In genomic region chr2:37823826-37824225, GRCm38 (mm10) we compare ENCODE assay signal across 23 mouse cellular contexts. TPM values are rescaled to one million over a fixed set of nuclear protein-coding genes. Genes with fewer than 3 reads are reported as not detected.
A peak's percentile ranks its signal among the peaks of the same experiment; 100 is the strongest.
DNase-seq lines count a peak whose midpoint lies in the region; ATAC-seq and TF ChIP-seq lines count a peak whose summit lies in the region.
"Had no signal": no experiment of that assay in that cellular context is flagged by ENCODE, and none has a peak within 500 bp of the region (broad histone marks: within the 10 kb centered on the region; RNA-seq: fewer than 3 reads in every experiment).

No protein-coding gene starts in this region.

- TF ChIP-seq POLR2A in liver, adult 2 months (IDR thresholded peaks at IDR 0.05; ENCODE audit: extremely low read depth, insufficient read depth, low read length), result no peak

- TF ChIP-seq CTCF in liver, adult 2 months (IDR thresholded peaks at IDR 0.05; ENCODE audit: low read depth, low read length), result no peak

- no peak overlapping the region for H3K9ac ChIP-seq in kidney, embryonic 16.5 days (replicated peaks; ENCODE audit: low read length)
- no peak overlapping the region for H3K9ac ChIP-seq in liver, adult 2 months (ENCODE audit: low read depth, low read length)
- H3K9ac ChIP-seq: embryonic facial prominence, embryonic 13.5 days; forebrain, embryonic 12.5 days; heart, embryonic 15.5 days; hindbrain, embryonic 13.5 days had no signal

- DNase-seq in kidney, adult 11 months, result peak; percentile 40
- peak; percentile 36 for DNase-seq in liver, adult 2 months (ENCODE audit: extremely low read depth, low read depth, low spot score)
- no peak for DNase-seq in liver
- DNase-seq in kidney, adult 9 months, result peak; percentile 62
- peak; percentile 70 to 72 for DNase-seq in kidney, postnatal 25 days
- DNase-seq in heart, embryonic 10.5 days (ENCODE audit: low spot score), result no peak
- DNase-seq in spleen, postnatal 10 days (ENCODE audit: low spot score in 2 of 2), result no peak
- DNase-seq: adrenal gland, adult 2 months; adrenal gland, postnatal 25 days; gastrocnemius, postnatal 10 days; heart, adult 18-20 months; heart, postnatal 14 days had no signal

- WGBS in kidney, embryonic 16.5 days, result 76% methylated on average over 2 of the region's 2 CpGs
- 39% methylated on average over 2 of the region's 2 CpGs for WGBS in liver, adult 2 months
- WGBS in heart, embryonic 10.5 days, result 87% methylated on average over 2 of the region's 2 CpGs

- H3K4me2 ChIP-seq in kidney, embryonic 16.5 days (replicated peaks; ENCODE audit: low read depth, low read length), result no peak overlapping the region
- H3K4me2 ChIP-seq: embryonic facial prominence, embryonic 13.5 days; forebrain, embryonic 12.5 days; heart, embryonic 11.5 days; heart, embryonic 15.5 days; hindbrain, embryonic 13.5 days had no signal

- H3K27ac ChIP-seq in kidney, embryonic 16.5 days (ENCODE audit: low read length), result no peak overlapping the region
- H3K27ac ChIP-seq in liver, adult 2 months (replicated peaks; ENCODE audit: insufficient read depth, low read depth, low read length), result no peak overlapping the region
- H3K27ac ChIP-seq in heart, embryonic 10.5 days, result no peak overlapping the region
- H3K27ac ChIP-seq: embryonic facial prominence, embryonic 13.5 days; forebrain, embryonic 12.5 days; heart, embryonic 15.5 days had no signal

- no peak for ATAC-seq in kidney, embryonic 16.5 days (ENCODE audit: low FRiP score, low TSS enrichment)
- ATAC-seq: activated CD4-positive, CD25-positive, alpha-beta regulatory T cell, adult 4 months; forebrain, embryonic 16.5 days; Patski had no signal

- H3K36me3 ChIP-seq in kidney, embryonic 16.5 days (ENCODE audit: insufficient read depth, low read length), result no peaks in the 10 kb centered on the region
- no peaks in the 10 kb centered on the region; the same call in 1 of the 2 replicates for H3K36me3 ChIP-seq in liver, adult 2 months (ENCODE audit: control insufficient read depth, insufficient read depth, low read length)
- H3K36me3 ChIP-seq in heart, embryonic 10.5 days, result no peaks in the 10 kb centered on the region
- H3K36me3 ChIP-seq: embryonic facial prominence, embryonic 13.5 days; forebrain, embryonic 12.5 days; heart, embryonic 15.5 days; hindbrain, embryonic 13.5 days had no signal

- H3K79me2 ChIP-seq in liver, adult 2 months (ENCODE audit: control insufficient read depth, insufficient read depth, low read length), result no peaks in the 10 kb centered on the region

- H3K4me1 ChIP-seq in kidney, embryonic 16.5 days (ENCODE audit: insufficient read depth, low read length), result peaks cover 13% of the 10 kb centered on the region; the same call in 1 of the 2 replicates
- no peaks in the 10 kb centered on the region for H3K4me1 ChIP-seq in liver, adult 2 months (ENCODE audit: control insufficient read depth, insufficient read depth, low read length)
- peaks cover 8% of the 10 kb centered on the region; the same call in 1 of the 2 replicates for H3K4me1 ChIP-seq in heart, embryonic 10.5 days

- no peak overlapping the region for H3K4me3 ChIP-seq in kidney, embryonic 16.5 days (ENCODE audit: low read length)
- no peak overlapping the region for H3K4me3 ChIP-seq in liver, adult 2 months (ENCODE audit: insufficient read depth, low read depth, low read length)
- no peak overlapping the region for H3K4me3 ChIP-seq in heart, embryonic 10.5 days
- H3K4me3 ChIP-seq: embryonic facial prominence, embryonic 13.5 days; forebrain, embryonic 12.5 days; heart, embryonic 15.5 days; hindbrain, embryonic 13.5 days had no signal

- H3K27me3 ChIP-seq in kidney, embryonic 16.5 days (ENCODE audit: insufficient read depth, low read length), result no peaks in the 10 kb centered on the region
- H3K27me3 ChIP-seq in liver, adult 2 months (ENCODE audit: control insufficient read depth, insufficient read depth, low read length), result no peaks in the 10 kb centered on the region
- H3K27me3 ChIP-seq in heart, embryonic 10.5 days (ENCODE audit: insufficient read depth, poor library complexity, severe bottlenecking), result peaks cover 21% of the 10 kb centered on the region
- H3K27me3 ChIP-seq: CH12.LX; embryonic facial prominence, embryonic 13.5 days; forebrain, embryonic 12.5 days; heart, embryonic 15.5 days; hindbrain, embryonic 13.5 days; Patski had no signal

- H3K9me3 ChIP-seq in kidney, embryonic 16.5 days (ENCODE audit: low read length), result no peaks in the 10 kb centered on the region
- H3K9me3 ChIP-seq in heart, embryonic 10.5 days, result no peaks in the 10 kb centered on the region
- H3K9me3 ChIP-seq: embryonic facial prominence, embryonic 13.5 days; forebrain, embryonic 12.5 days; heart, embryonic 15.5 days; hindbrain, embryonic 13.5 days had no signal

RNA-seq across cellular contexts. Expression of gene Crb2, which starts 47.8 kb away (rescaled TPM):
- 4.5 and 4.6 TPM in 2 replicates for polyA plus RNA-seq in kidney, embryonic 16.5 days (2015; fragmentation: Nextera tagmentation; extraction: Ambion mirVana)
- total RNA-seq in liver, adult 2 months (2014; rRNA removed), result not detected in 2 replicates
- 0.04 and 0.10 TPM in 2 replicates for polyA plus RNA-seq in liver, adult 2 months (2012; rRNA removed)
- polyA plus RNA-seq in heart, embryonic 10.5 days (2016; fragmentation: Nextera tagmentation; extraction: Ambion mirVana), result 15.2 and 18.5 TPM in 2 replicates
- total RNA-seq: hematopoietic stem cell, adult 5-6 weeks had no signal

Comparison
In these comparisons a context has a peak if more than half of its experiments do, and no peak if none do; other contexts are left out.
1. DNase-seq: peak in kidney, adult 11 months (single experiment), liver, adult 2 months (single experiment), kidney, adult 9 months (single experiment) and kidney, postnatal 25 days (2 of 2); none in liver (single experiment), heart, embryonic 10.5 days (single experiment) and spleen, postnatal 10 days (0 of 2).